Comparison of ENCODE assay signal across 9 mouse cellular contexts in the genomic region with DNA sequence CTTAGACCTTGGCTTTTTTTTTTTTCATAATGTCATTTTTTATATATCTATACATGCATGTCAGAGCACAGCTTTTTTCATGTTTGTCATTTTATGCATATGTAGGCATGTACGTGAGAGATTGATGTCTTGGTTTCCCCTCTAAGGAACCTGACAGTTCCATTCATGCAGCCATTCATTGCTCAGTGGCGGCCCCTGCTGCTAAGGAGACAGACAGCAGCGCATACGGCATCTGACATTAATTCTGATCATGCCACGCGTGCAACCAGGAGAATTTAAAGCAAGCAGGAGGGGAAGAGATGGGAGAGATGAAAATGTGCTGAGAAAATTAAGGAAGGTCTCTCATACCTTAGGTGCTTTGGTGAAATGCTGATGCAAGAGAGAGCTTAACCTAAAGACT.
DNase-seq lines count a peak whose midpoint lies in the region; ATAC-seq lines count a peak whose summit lies in the region.
"Had no signal": no experiment of that assay in that cellular context is flagged by ENCODE, and none has a peak within 500 bp of the region (broad histone marks: within the 10 kb centered on the region; RNA-seq: fewer than 3 reads in every experiment).

No protein-coding gene starts in this region.

- no peaks in the 10 kb centered on the region for H3K9me3 ChIP-seq in forebrain, embryonic 10.5 days
- no peaks in the 10 kb centered on the region for H3K9me3 ChIP-seq in hindbrain, embryonic 11.5 days (ENCODE audit: control insufficient read depth, low read length)
- H3K9me3 ChIP-seq: megakaryocyte, embryonic 14.5 days had no signal

- H3K9ac ChIP-seq in hindbrain, embryonic 11.5 days (ENCODE audit: low read depth, low read length): no peak overlapping the region

- DNase-seq in heart, adult 11 months: peak; percentile 89
- DNase-seq in heart, postnatal 25 days (ENCODE audit: low spot score): no peak
- peak; percentile 91 for DNase-seq in brain, adult 2 months (ENCODE audit: low read depth, low spot score)
- DNase-seq in forebrain, embryonic 10.5 days (ENCODE audit: extremely low spot score, low spot score): peak; percentile 53
- DNase-seq in hindbrain, embryonic 11.5 days (ENCODE audit: low spot score): peak; percentile 87
- DNase-seq in layer of hippocampus, postnatal 14 days (ENCODE audit: low spot score in 2 of 2): peak; percentile 79 to 90
- DNase-seq in lung, postnatal 4 days: peak; percentile 40 to 68
- peak; percentile 80 to 82 for DNase-seq in right cerebral cortex, postnatal 36 days (ENCODE audit: low spot score in 2 of 2)

- peaks cover 22% of the 10 kb centered on the region for H3K4me1 ChIP-seq in forebrain, embryonic 10.5 days
- H3K4me1 ChIP-seq in hindbrain, embryonic 11.5 days (replicated peaks; ENCODE audit: control insufficient read depth, insufficient read depth, low read length): no peaks in the 10 kb centered on the region
- H3K4me1 ChIP-seq: megakaryocyte, embryonic 14.5 days had no signal

- H3K4me3 ChIP-seq in forebrain, embryonic 10.5 days: peak overlapping the region; percentile 12; the same call in 1 of the 2 replicates
- peak overlapping the region; percentile 27; the same call in 1 of the 2 replicates for H3K4me3 ChIP-seq in hindbrain, embryonic 11.5 days (ENCODE audit: low read depth, low read length)
- H3K4me3 ChIP-seq: megakaryocyte, embryonic 14.5 days had no signal

- intact Hi-C loops in heart, postnatal 25 days (cut with DNase I): loop anchor here (1.0 kb wide), 1 partner anchor 160 kb away; no protein-coding TSS in a partner anchor

- no peaks in the 10 kb centered on the region for H3K27me3 ChIP-seq in forebrain, embryonic 10.5 days (ENCODE audit: poor library complexity, severe bottlenecking)
- no peaks in the 10 kb centered on the region for H3K27me3 ChIP-seq in hindbrain, embryonic 11.5 days (ENCODE audit: control insufficient read depth, insufficient read depth, low read length)
- H3K27me3 ChIP-seq: megakaryocyte, embryonic 14.5 days had no signal

- ATAC-seq in hindbrain, embryonic 11.5 days (ENCODE audit: low FRiP score): peak; percentile 58

- H3K4me2 ChIP-seq in hindbrain, embryonic 11.5 days (replicated peaks; ENCODE audit: low read depth, low read length): peak overlapping the region; percentile 35

- no peaks in the 10 kb centered on the region for H3K36me3 ChIP-seq in forebrain, embryonic 10.5 days (replicated peaks)
- H3K36me3 ChIP-seq in hindbrain, embryonic 11.5 days (ENCODE audit: control insufficient read depth, insufficient read depth, low read length): no peaks in the 10 kb centered on the region

- 0 out of 2 replicates have a peak overlapping the region, but pooled peaks have one; percentile 51 for H3K27ac ChIP-seq in forebrain, embryonic 10.5 days
- H3K27ac ChIP-seq in hindbrain, embryonic 11.5 days (ENCODE audit: low read depth, low read length): peak overlapping the region; percentile 62; the same call in 1 of the 2 replicates

- 14% methylated on average over 6 of the region's 6 CpGs for WGBS in forebrain, embryonic 10.5 days
- WGBS in hindbrain, embryonic 11.5 days: 10% methylated on average over 6 of the region's 6 CpGs
